9 mouse cellular contexts compared by ENCODE assay signal in genomic region chr4:149820569-149820968, GRCm38 (mm10). TPM values are rescaled to one million over a fixed set of nuclear protein-coding genes. Genes with fewer than 3 reads are reported as not detected.
DNase-seq lines count a peak whose midpoint lies in the region; ATAC-seq and TF ChIP-seq lines count a peak whose summit lies in the region.
"Had no signal": no experiment of that assay in that cellular context is flagged by ENCODE, and none has a peak within 500 bp of the region (broad histone marks: within the 10 kb centered on the region; RNA-seq: fewer than 3 reads in every experiment).

No protein-coding gene starts in this region.

- ATAC-seq in liver, embryonic 12.5 days, result no peak
- ATAC-seq in heart, embryonic 12.5 days (ENCODE audit: insufficient number of reproducible peaks, low FRiP score), result 0 out of 2 replicates have a peak, but pooled peaks have one; percentile 49

- H3K79me2 ChIP-seq in liver, adult 2 months (ENCODE audit: control insufficient read depth, insufficient read depth, low read length), result no peaks in the 10 kb centered on the region

- H3K36me3 ChIP-seq in liver, adult 2 months (ENCODE audit: control insufficient read depth, insufficient read depth, low read length), result no peaks in the 10 kb centered on the region
- H3K36me3 ChIP-seq in liver, embryonic 12.5 days, result no peaks in the 10 kb centered on the region
- no peaks in the 10 kb centered on the region for H3K36me3 ChIP-seq in heart, embryonic 12.5 days
- H3K36me3 ChIP-seq: neural tube, embryonic 12.5 days had no signal

- peak; percentile 27 for DNase-seq in liver, adult 2 months (ENCODE audit: extremely low read depth, low read depth, low spot score)
- peak; percentile 86 for DNase-seq in large intestine, adult 2 months (ENCODE audit: low read depth, low spot score)
- peak; percentile 69 to 94 for DNase-seq in urinary bladder, adult 18-20 months (ENCODE audit: low spot score in 2 of 2)
- no peak for DNase-seq in neural tube, embryonic 10.5 days (ENCODE audit: extremely low spot score, low spot score)
- DNase-seq in right cerebral cortex, postnatal 25 days, result no peak
- no peak for DNase-seq in cerebellum, postnatal 4 days (ENCODE audit: low spot score in 2 of 2)

- TF ChIP-seq POLR2A in liver, adult 2 months (IDR thresholded peaks at IDR 0.05; ENCODE audit: extremely low read depth, insufficient read depth, low read length), result no peak

- no peak overlapping the region for H3K4me3 ChIP-seq in liver, adult 2 months (ENCODE audit: insufficient read depth, low read depth, low read length)
- H3K4me3 ChIP-seq in liver, embryonic 12.5 days, result no peak overlapping the region
- H3K4me3 ChIP-seq in heart, embryonic 12.5 days, result no peak overlapping the region
- H3K4me3 ChIP-seq: neural tube, embryonic 12.5 days had no signal

- H3K9ac ChIP-seq in liver, adult 2 months (ENCODE audit: low read depth, low read length), result no peak overlapping the region
- H3K9ac ChIP-seq in liver, embryonic 12.5 days, result no peak overlapping the region
- no peak overlapping the region for H3K9ac ChIP-seq in heart, embryonic 12.5 days
- H3K9ac ChIP-seq: neural tube, embryonic 12.5 days had no signal

- H3K9me3 ChIP-seq in liver, embryonic 12.5 days (replicated peaks), result no peaks in the 10 kb centered on the region
- no peaks in the 10 kb centered on the region for H3K9me3 ChIP-seq in heart, embryonic 12.5 days (replicated peaks)
- H3K9me3 ChIP-seq: neural tube, embryonic 12.5 days had no signal

- H3K4me1 ChIP-seq in liver, adult 2 months (ENCODE audit: control insufficient read depth, insufficient read depth, low read length), result no peaks in the 10 kb centered on the region
- no peaks in the 10 kb centered on the region for H3K4me1 ChIP-seq in liver, embryonic 12.5 days
- peaks cover 18% of the 10 kb centered on the region for H3K4me1 ChIP-seq in heart, embryonic 12.5 days (replicated peaks)

- TF ChIP-seq CTCF in liver, adult 2 months (IDR thresholded peaks at IDR 0.05; ENCODE audit: low read depth, low read length), result no peak

- H3K27me3 ChIP-seq in liver, adult 2 months (ENCODE audit: control insufficient read depth, insufficient read depth, low read length), result no peaks in the 10 kb centered on the region
- H3K27me3 ChIP-seq in liver, embryonic 12.5 days (replicated peaks), result peaks cover 17% of the 10 kb centered on the region; the same call in 1 of the 2 replicates
- H3K27me3 ChIP-seq in heart, embryonic 12.5 days (replicated peaks), result no peaks in the 10 kb centered on the region
- H3K27me3 ChIP-seq: neural tube, embryonic 12.5 days had no signal

- H3K4me2 ChIP-seq in liver, embryonic 12.5 days, result no peak overlapping the region
- no peak overlapping the region for H3K4me2 ChIP-seq in heart, embryonic 12.5 days
- H3K4me2 ChIP-seq: neural tube, embryonic 12.5 days had no signal

- WGBS in liver, adult 2 months, result 30% methylated on average over 6 of the region's 6 CpGs
- WGBS in liver, embryonic 12.5 days (ENCODE audit: insufficient replicate concordance), result 18% methylated on average over 6 of the region's 6 CpGs
- 17% methylated on average over 6 of the region's 6 CpGs for WGBS in heart, embryonic 12.5 days
- WGBS in large intestine, adult 2 months, result 9% methylated on average over 6 of the region's 6 CpGs

- no peak overlapping the region for H3K27ac ChIP-seq in liver, adult 2 months (replicated peaks; ENCODE audit: insufficient read depth, low read depth, low read length)
- no peak overlapping the region for H3K27ac ChIP-seq in liver, embryonic 12.5 days
- H3K27ac ChIP-seq in heart, embryonic 12.5 days (ENCODE audit: poor library complexity, severe bottlenecking), result no peak overlapping the region
- H3K27ac ChIP-seq: neural tube, embryonic 12.5 days had no signal

RNA-seq across cellular contexts. Expression of gene Slc25a33, which starts 46.5 kb away (rescaled TPM):
- 14.3 and 21.5 TPM in 2 replicates for total RNA-seq in liver, adult 2 months (2014; rRNA removed)
- 11.0 and 12.7 TPM in 2 replicates for polyA plus RNA-seq in liver, adult 2 months (2012; rRNA removed)
- polyA plus RNA-seq in liver, embryonic 12.5 days (2016; fragmentation: Nextera tagmentation; extraction: Ambion mirVana), result 17.1 and 17.3 TPM in 2 replicates
- polyA plus RNA-seq in heart, embryonic 12.5 days (2016; fragmentation: Nextera tagmentation; extraction: Ambion mirVana), result 7.3 and 7.5 TPM in 2 replicates
- polyA plus RNA-seq in large intestine, adult 2 months (2012; rRNA removed), result 5.2 and 5.6 TPM in 2 replicates

Comparison
In these comparisons a context has a peak if more than half of its experiments do, and no peak if none do; other contexts are left out.
1. DNase-seq: peak in liver, adult 2 months (single experiment), large intestine, adult 2 months (single experiment) and urinary bladder, adult 18-20 months (2 of 2); none in neural tube, embryonic 10.5 days (single experiment), right cerebral cortex, postnatal 25 days (single experiment) and cerebellum, postnatal 4 days (0 of 2).